Mouse (Mus musculus) fibroblast of lung, adult 2 months (primary cell): ENCODE results near the gene Ssxb3.
"Not testable (repeated sequence)": the region's sequence is repeated elsewhere in the genome, so short reads cannot be mapped to it uniquely, and the experiment has no call there.

Experiments used
- DNase-seq: peaks from one replicate; pipeline ENCODE4 v3.0.0-alpha.2; 2011; ENCODE audit warnings: low read depth

Gene Ssxb3

GRCm38 (mm10) chrX:8591716-8592115 lies at the start of gene Ssxb3:
Gene Ssxb3 (minus strand): TSS chrX:8591816.
- DNase-seq, result not testable (repeated sequence)

GRCm38 (mm10) chrX:8548155-8548554 lies 43.5 kb downstream of the Ssxb3 start, which contains the start of gene Ssxb6:
Gene Ssxb6 (minus strand): TSS chrX:8548255.
- not testable (repeated sequence) for DNase-seq
